Mouse (Mus musculus) liver, adult 2 months (tissue): ENCODE measurements around the gene Bcl2. TPM values are rescaled to one million over a fixed set of nuclear protein-coding genes. Genes with fewer than 3 reads are reported as not detected.

ENCODE experiments used
- DNase-seq: peaks from one replicate; pipeline ENCODE4 v3.0.0-alpha.2; 2011; ENCODE audit warnings: low read depth, low spot score; ENCODE audit errors: extremely low read depth
- H3K27ac ChIP-seq: fragments of 200-500 bp; replicated peaks from 2 replicates; pipeline ENCODE4 v1.5.1; 2012; ENCODE audit warnings: low read depth, mild to moderate bottlenecking, control low read depth, inconsistent platforms, low read length; ENCODE audit not compliant: insufficient read depth
- H3K27me3 ChIP-seq: fragments of 200-500 bp; 2 replicates; pipeline ENCODE4 v1.6.1; 2012; ENCODE audit warnings: mild to moderate bottlenecking, moderate library complexity, low read length, inconsistent platforms; ENCODE audit not compliant: control insufficient read depth, insufficient read depth
- H3K36me3 ChIP-seq: fragments of 200-500 bp; 2 replicates; pipeline ENCODE4 v1.6.1; 2012; ENCODE audit warnings: low read length, inconsistent platforms; ENCODE audit not compliant: control insufficient read depth, insufficient read depth
- H3K4me1 ChIP-seq: fragments of 200-500 bp; 2 replicates; pipeline ENCODE4 v1.6.1; 2011; ENCODE audit warnings: low read length; ENCODE audit not compliant: control insufficient read depth, insufficient read depth
- H3K4me3 ChIP-seq: fragments of 200-500 bp; 2 replicates; pipeline ENCODE4 v1.5.1; 2011; ENCODE audit warnings: low read depth, mild to moderate bottlenecking, control low read depth, low read length, moderate library complexity; ENCODE audit not compliant: insufficient read depth
- H3K79me2 ChIP-seq: fragments of 200-500 bp; 2 replicates; pipeline ENCODE4 v1.6.1; 2012; ENCODE audit warnings: inconsistent platforms, mild to moderate bottlenecking, low read length, moderate library complexity; ENCODE audit not compliant: control insufficient read depth, insufficient read depth
- H3K9ac ChIP-seq: fragments of 200-500 bp; 2 replicates; pipeline ENCODE4 v1.6.1; 2012; ENCODE audit warnings: low read depth, mild to moderate bottlenecking, control low read depth, inconsistent platforms, low read length
- CTCF ChIP-seq: fragments of 200-500 bp; IDR thresholded peaks from 2 replicates; pipeline ENCODE4 v1.5.1; 2011; ENCODE audit warnings: low read depth, low read length, control low read depth
- POLR2A ChIP-seq: fragments of 200-500 bp; IDR thresholded peaks from 2 replicates; pipeline ENCODE4 v1.6.1; 2011; ENCODE audit warnings: low read length, control low read depth; ENCODE audit not compliant: insufficient read depth; ENCODE audit errors: extremely low read depth
- WGBS: fragments of 180-500 bp; shearing (Covaris S2); methylation state at CpG from one replicate; pipeline ENCODE4 v1.1.7; 2018; 5-methylcytosine and 5-hydroxymethylcytosine counted together
- polyA plus RNA-seq: library from polyadenylated mRNA; depleted of rRNA; stranded (reverse); fragments of >200 nt; gene quantifications from 2 replicates; pipeline ENCODE4 v1.2.3, GENCODE M21; 2012
- total RNA-seq: library from RNA; depleted of rRNA; stranded (reverse); fragments of >200 nt; gene quantifications from 2 replicates; pipeline ENCODE4 v1.2.3, GENCODE M21; 2014

Bcl2 gene
- total and polyA plus RNA-seq, 2 experiments: 0.26 to 1.5 TPM

GRCm38 (mm10) chr1:106570870-106571269 lies 143.2 kb downstream of the Bcl2 start:
- H3K4me1 ChIP-seq: peaks cover 2% of the 10 kb centered on the region
- H3K27ac ChIP-seq: no peak overlapping the region
- no peaks in the 10 kb centered on the region for H3K27me3 ChIP-seq
- no peaks in the 10 kb centered on the region for H3K79me2 ChIP-seq
- H3K4me3 ChIP-seq: no peak overlapping the region
- TF ChIP-seq CTCF (no peak), POLR2A (no peak)
- H3K36me3 ChIP-seq: no peaks in the 10 kb centered on the region
- DNase-seq: no peak
- no peak overlapping the region for H3K9ac ChIP-seq
- 89% methylated on average over 1 of the region's 1 CpGs for WGBS

GRCm38 (mm10) chr1:106570366-106570765 lies 143.7 kb downstream of the Bcl2 start:
- TF ChIP-seq CTCF (no peak), POLR2A (no peak)
- H3K36me3 ChIP-seq: no peaks in the 10 kb centered on the region
- no peak overlapping the region for H3K27ac ChIP-seq
- no peaks in the 10 kb centered on the region for H3K79me2 ChIP-seq
- 80% methylated on average over 6 of the region's 6 CpGs for WGBS
- H3K4me1 ChIP-seq: peaks cover 2% of the 10 kb centered on the region
- no peak overlapping the region for H3K4me3 ChIP-seq
- H3K9ac ChIP-seq: no peak overlapping the region
- H3K27me3 ChIP-seq: no peaks in the 10 kb centered on the region
- DNase-seq: peak; percentile 5

- H3K79me2 ChIP-seq: no peaks in the 10 kb centered on the region
- no peaks in the 10 kb centered on the region for H3K27me3 ChIP-seq
- no peak overlapping the region for H3K27ac ChIP-seq
- WGBS: 88% methylated on average over 6 of the region's 6 CpGs
- no peak overlapping the region for H3K9ac ChIP-seq
- TF ChIP-seq CTCF (no peak), POLR2A (no peak)
- DNase-seq: no peak
- H3K4me1 ChIP-seq: peaks cover 2% of the 10 kb centered on the region
- no peak overlapping the region for H3K4me3 ChIP-seq
- H3K36me3 ChIP-seq: no peaks in the 10 kb centered on the region
These were observed 144.4 kb downstream of the Bcl2 start for GRCm38 (mm10) chr1:106569674-106570073.

GRCm38 (mm10) chr1:106568868-106569267 lies 145.2 kb downstream of the Bcl2 start:
- DNase-seq: no peak
- H3K4me3 ChIP-seq: no peak overlapping the region
- no peak for TF ChIP-seq CTCF
- TF ChIP-seq POLR2A: no peak
- H3K27me3 ChIP-seq: no peaks in the 10 kb centered on the region
- no peaks in the 10 kb centered on the region for H3K79me2 ChIP-seq
- H3K9ac ChIP-seq: no peak overlapping the region
- WGBS: 53% methylated on average over 3 of the region's 3 CpGs
- H3K36me3 ChIP-seq: no peaks in the 10 kb centered on the region
- no peak overlapping the region for H3K27ac ChIP-seq
- H3K4me1 ChIP-seq: peaks cover 2% of the 10 kb centered on the region

GRCm38 (mm10) chr1:106567506-106567905 lies 146.6 kb downstream of the Bcl2 start:
- H3K27me3 ChIP-seq: no peaks in the 10 kb centered on the region
- peaks cover 2% of the 10 kb centered on the region for H3K4me1 ChIP-seq
- TF ChIP-seq CTCF (no peak), POLR2A (no peak)
- H3K79me2 ChIP-seq: no peaks in the 10 kb centered on the region
- H3K36me3 ChIP-seq: no peaks in the 10 kb centered on the region
- H3K27ac ChIP-seq: no peak overlapping the region
- no peak for DNase-seq
- H3K4me3 ChIP-seq: no peak overlapping the region
- WGBS: 76% methylated on average over 5 of the region's 5 CpGs
- H3K9ac ChIP-seq: no peak overlapping the region

- no peaks in the 10 kb centered on the region for H3K36me3 ChIP-seq
- no peak for DNase-seq
- no peaks in the 10 kb centered on the region for H3K79me2 ChIP-seq
- no peak overlapping the region for H3K9ac ChIP-seq
- H3K4me1 ChIP-seq: peaks cover 2% of the 10 kb centered on the region
- WGBS: 75% methylated on average over 6 of the region's 6 CpGs
- no peak overlapping the region for H3K27ac ChIP-seq
- H3K27me3 ChIP-seq: no peaks in the 10 kb centered on the region
- no peak overlapping the region for H3K4me3 ChIP-seq
- no peak for TF ChIP-seq CTCF
- no peak for TF ChIP-seq POLR2A
These were observed 147.7 kb downstream of the Bcl2 start for GRCm38 (mm10) chr1:106566120-106567086.
